ENCODE assay signal across 24 mouse cellular contexts in genomic region chr15:101833131-101833530, GRCm38 (mm10). TPM values are rescaled to one million over a fixed set of nuclear protein-coding genes. Genes with fewer than 3 reads are reported as not detected.
DNase-seq lines count a peak whose midpoint lies in the region; ATAC-seq and TF ChIP-seq lines count a peak whose summit lies in the region.
"Had no signal": no experiment of that assay in that cellular context is flagged by ENCODE, and none has a peak within 500 bp of the region (broad histone marks: within the 10 kb centered on the region; RNA-seq: fewer than 3 reads in every experiment).

No protein-coding gene starts in this region.

- WGBS in midbrain, postnatal 0 days = 55% methylated on average over 6 of the region's 6 CpGs

- H3K9ac ChIP-seq in midbrain, postnatal 0 days (replicated peaks; ENCODE audit: low read length, poor library complexity, severe bottlenecking) = no peak overlapping the region
- H3K9ac ChIP-seq: embryonic facial prominence, embryonic 12.5 days; forebrain, embryonic 13.5 days; forebrain, embryonic 15.5 days; forebrain, postnatal 0 days had no signal

- ATAC-seq in inflammation-experienced regulatory T-cells, adult 6 months = no peak
- no peak for ATAC-seq in midbrain, postnatal 0 days (ENCODE audit: low FRiP score)
- ATAC-seq: forebrain, embryonic 13.5 days; forebrain, embryonic 15.5 days; forebrain, postnatal 0 days had no signal

- no peak for TF ChIP-seq CTCF in midbrain, postnatal 0 days (IDR thresholded peaks at IDR 0.05)

- no peaks in the 10 kb centered on the region for H3K36me3 ChIP-seq in midbrain, postnatal 0 days (ENCODE audit: insufficient read depth, low read length)
- H3K36me3 ChIP-seq: embryonic facial prominence, embryonic 10.5 days; embryonic facial prominence, embryonic 12.5 days; forebrain, embryonic 15.5 days had no signal

- no peak overlapping the region for H3K4me3 ChIP-seq in midbrain, postnatal 0 days (ENCODE audit: low read depth, low read length)
- H3K4me3 ChIP-seq: embryonic facial prominence, embryonic 10.5 days; embryonic facial prominence, embryonic 12.5 days; forebrain, embryonic 13.5 days; forebrain, embryonic 15.5 days had no signal

- DNase-seq in adrenal gland, adult (ENCODE audit: inconsistent age in 2 of 2, low spot score in 1 of 2) = peak; percentile 40 to 84
- peak; percentile 70 for DNase-seq in adrenal gland, adult 2 months
- peak; percentile 62 for DNase-seq in adrenal gland, postnatal 10 days
- peak; percentile 54 for DNase-seq in adrenal gland, postnatal 25 days
- DNase-seq in cerebellum, adult 11 months = no peak
- no peak for DNase-seq in cerebellum, adult 8-10 months
- DNase-seq in midbrain, postnatal 0 days (ENCODE audit: low spot score) = no peak
- DNase-seq: cerebellum, adult 18-20 months; cerebellum, adult 9-10 months; cerebellum, postnatal 10 days; cerebellum, postnatal 25 days; forebrain, postnatal 0 days had no signal

- no peak overlapping the region for H3K27ac ChIP-seq in midbrain, postnatal 0 days (ENCODE audit: low read depth, low read length)
- H3K27ac ChIP-seq: embryonic facial prominence, embryonic 10.5 days; embryonic facial prominence, embryonic 12.5 days; forebrain, embryonic 13.5 days; forebrain, embryonic 15.5 days had no signal

- H3K4me1 ChIP-seq in midbrain, postnatal 0 days (ENCODE audit: insufficient read depth, low read length) = no peaks in the 10 kb centered on the region
- H3K4me1 ChIP-seq: embryonic facial prominence, embryonic 12.5 days; forebrain, embryonic 15.5 days had no signal

- no peak overlapping the region for H3K4me2 ChIP-seq in midbrain, postnatal 0 days (ENCODE audit: low read depth, low read length, poor library complexity, severe bottlenecking)
- H3K4me2 ChIP-seq: embryonic facial prominence, embryonic 12.5 days; forebrain, embryonic 13.5 days; forebrain, embryonic 15.5 days had no signal

- H3K27me3 ChIP-seq in midbrain, postnatal 0 days (ENCODE audit: insufficient read depth, low read length) = no peaks in the 10 kb centered on the region
- H3K27me3 ChIP-seq: embryonic facial prominence, embryonic 12.5 days; forebrain, embryonic 13.5 days; forebrain, embryonic 15.5 days had no signal

- no peaks in the 10 kb centered on the region for H3K9me3 ChIP-seq in midbrain, postnatal 0 days (ENCODE audit: low read length)
- H3K9me3 ChIP-seq: embryonic facial prominence, embryonic 10.5 days; embryonic facial prominence, embryonic 12.5 days; forebrain, embryonic 13.5 days; forebrain, embryonic 15.5 days had no signal

RNA-seq across cellular contexts. Expression of gene Krt2, which starts 15.2 kb away (rescaled TPM):
- not detected for total RNA-seq in adrenal gland, adult 2 months (2021)
- polyA plus RNA-seq in adrenal gland, adult 2 months (2012; rRNA removed) = not detected in 2 replicates
- total RNA-seq in adrenal gland, postnatal 10 days (2021) = not detected
- not detected in 2 replicates for total RNA-seq in adrenal gland, postnatal 25 days (2021)
- polyA plus RNA-seq in inflammation-experienced regulatory T-cells, adult 6 months (2017; shearing (Covaris generic)) = not detected
- not detected in 2 replicates for total RNA-seq in midbrain, postnatal 0 days (2014; rRNA removed)
- 0.12 TPM in 1 of 2 replicates, not detected in the other for polyA plus RNA-seq in midbrain, postnatal 0 days (2015; fragmentation: Nextera tagmentation; extraction: Ambion mirVana)
- total RNA-seq: adrenal gland, adult 18-20 months; ES-E14; MEL had no signal
- polyA plus RNA-seq: C2C12; embryonic facial prominence, embryonic 10.5 days; embryonic facial prominence, embryonic 12.5 days; embryonic facial prominence, embryonic 14.5 days; forebrain, embryonic 11.5 days; forebrain, embryonic 13.5 days; forebrain, embryonic 15.5 days had no signal

RNA-seq across cellular contexts. Expression of gene Krt1, which starts 17.5 kb away (rescaled TPM):
- total RNA-seq in adrenal gland, adult 2 months (2021) = under 1 TPM; 0.10 to 0.17 TPM
- polyA plus RNA-seq in adrenal gland, adult 2 months (2012; rRNA removed) = 0.68 and 1.2 TPM in 2 replicates
- total RNA-seq in adrenal gland, postnatal 10 days (2021) = under 1 TPM; 0.18 to 0.51 TPM
- 0.15 and 0.48 TPM in 2 replicates for total RNA-seq in adrenal gland, postnatal 25 days (2021)
- polyA plus RNA-seq in inflammation-experienced regulatory T-cells, adult 6 months (2017; shearing (Covaris generic)) = not detected
- 18.3 and 45.5 TPM in 2 replicates for total RNA-seq in midbrain, postnatal 0 days (2014; rRNA removed)
- 20.0 and 22.7 TPM in 2 replicates for polyA plus RNA-seq in midbrain, postnatal 0 days (2015; fragmentation: Nextera tagmentation; extraction: Ambion mirVana)
- total RNA-seq: MEL had no signal
- polyA plus RNA-seq: C2C12 had no signal

RNA-seq across cellular contexts. Expression of gene Krt73, which starts 31.0 kb away (rescaled TPM):
- not detected for total RNA-seq in adrenal gland, adult 2 months (2021)
- not detected in 2 replicates for polyA plus RNA-seq in adrenal gland, adult 2 months (2012; rRNA removed)
- total RNA-seq in adrenal gland, postnatal 10 days (2021) = not detected
- total RNA-seq in adrenal gland, postnatal 25 days (2021) = not detected in 2 replicates
- not detected for polyA plus RNA-seq in inflammation-experienced regulatory T-cells, adult 6 months (2017; shearing (Covaris generic))
- total RNA-seq in midbrain, postnatal 0 days (2014; rRNA removed) = 1.3 TPM in 1 of 2 replicates, not detected in the other
- polyA plus RNA-seq in midbrain, postnatal 0 days (2015; fragmentation: Nextera tagmentation; extraction: Ambion mirVana) = 0.36 and 0.39 TPM in 2 replicates
- total RNA-seq: adrenal gland, adult 18-20 months; ES-E14; MEL had no signal
- polyA plus RNA-seq: C2C12; embryonic facial prominence, embryonic 10.5 days; forebrain, embryonic 11.5 days had no signal

RNA-seq across cellular contexts. Expression of gene Krt77, which starts 36.4 kb away (rescaled TPM):
- total RNA-seq in adrenal gland, adult 2 months (2021) = not detected
- polyA plus RNA-seq in adrenal gland, adult 2 months (2012; rRNA removed) = not detected in 2 replicates
- total RNA-seq in adrenal gland, postnatal 10 days (2021) = not detected
- not detected in 2 replicates for total RNA-seq in adrenal gland, postnatal 25 days (2021)
- polyA plus RNA-seq in inflammation-experienced regulatory T-cells, adult 6 months (2017; shearing (Covaris generic)) = not detected
- 1.2 and 1.4 TPM in 2 replicates for total RNA-seq in midbrain, postnatal 0 days (2014; rRNA removed)
- 1.5 and 1.6 TPM in 2 replicates for polyA plus RNA-seq in midbrain, postnatal 0 days (2015; fragmentation: Nextera tagmentation; extraction: Ambion mirVana)
- total RNA-seq: adrenal gland, adult 18-20 months; ES-E14; MEL had no signal
- polyA plus RNA-seq: C2C12; embryonic facial prominence, embryonic 12.5 days; forebrain, embryonic 11.5 days had no signal

RNA-seq across cellular contexts. Expression of gene Krt72, which starts 46.9 kb away (rescaled TPM):
- not detected for total RNA-seq in adrenal gland, adult 2 months (2021)
- not detected in 2 replicates for polyA plus RNA-seq in adrenal gland, adult 2 months (2012; rRNA removed)
- not detected for total RNA-seq in adrenal gland, postnatal 10 days (2021)
- total RNA-seq in adrenal gland, postnatal 25 days (2021) = not detected in 2 replicates
- not detected for polyA plus RNA-seq in inflammation-experienced regulatory T-cells, adult 6 months (2017; shearing (Covaris generic))
- total RNA-seq in midbrain, postnatal 0 days (2014; rRNA removed) = not detected in 2 replicates
- not detected in 2 replicates for polyA plus RNA-seq in midbrain, postnatal 0 days (2015; fragmentation: Nextera tagmentation; extraction: Ambion mirVana)
- total RNA-seq: adrenal gland, adult 18-20 months; ES-E14; forebrain, postnatal 0 days; MEL had no signal
- polyA plus RNA-seq: C2C12; cortical plate, adult 2 months; embryonic facial prominence, embryonic 10.5 days; embryonic facial prominence, embryonic 12.5 days; forebrain, embryonic 11.5 days; forebrain, embryonic 13.5 days; forebrain, embryonic 15.5 days; forebrain, postnatal 0 days had no signal

Comparison
In these comparisons a context has a peak if more than half of its experiments do, and no peak if none do; other contexts are left out.
1. DNase-seq: peak in adrenal gland, adult (2 of 2), adrenal gland, adult 2 months (single experiment), adrenal gland, postnatal 10 days (single experiment) and adrenal gland, postnatal 25 days (single experiment); none in cerebellum, adult 11 months (single experiment), cerebellum, adult 8-10 months (single experiment) and midbrain, postnatal 0 days (single experiment).
2. RNA of gene Krt1, which starts 17.5 kb away (total RNA-seq): 18.3 to 45.5 TPM in midbrain, postnatal 0 days; 0.18 to 0.51 TPM in adrenal gland, postnatal 10 days, 0.10 to 0.17 TPM in adrenal gland, adult 2 months and 0.15 to 0.48 TPM in adrenal gland, postnatal 25 days; every median in the first group is over 10 times any median in the second.